Mouse (Mus musculus) forebrain, embryonic 12.5 days (tissue): ENCODE results near the gene Cir1. TPM values are rescaled to one million over a fixed set of nuclear protein-coding genes. Genes with fewer than 3 reads are reported as not detected.

Experiments
- ATAC-seq: fragments of 200-750 bp; cut with Nextera tagmentation; 2 replicates; pipeline ENCODE4 v1.8.0; 2017; ENCODE audit warnings: moderate TSS enrichment; ENCODE audit not compliant: low FRiP score
- H3K27ac ChIP-seq: fragments of 300-500 bp; sonication (generic); 2 replicates; pipeline ENCODE4 v1.5.1; 2016; ENCODE audit warnings: mild to moderate bottlenecking
- H3K27me3 ChIP-seq: fragments of 300-500 bp; sonication (generic); 2 replicates; pipeline ENCODE4 v1.6.1; 2016; ENCODE audit warnings: mild to moderate bottlenecking
- H3K36me3 ChIP-seq: fragments of 300-500 bp; sonication (generic); replicated peaks from 2 replicates; pipeline ENCODE4 v1.6.1; 2016; ENCODE audit warnings: mild to moderate bottlenecking
- H3K4me1 ChIP-seq: fragments of 300-500 bp; sonication (generic); 2 replicates; pipeline ENCODE4 v1.6.1; 2016
- H3K4me2 ChIP-seq: fragments of 300-500 bp; sonication (generic); 2 replicates; pipeline ENCODE4 v1.6.1; 2016; ENCODE audit warnings: mild to moderate bottlenecking, moderate library complexity
- H3K4me3 ChIP-seq: fragments of 300-500 bp; sonication (generic); replicated peaks from 2 replicates; pipeline ENCODE4 v1.5.1; 2016; ENCODE audit warnings: mild to moderate bottlenecking
- H3K9ac ChIP-seq: fragments of 300-500 bp; sonication (generic); 2 replicates; pipeline ENCODE4 v1.6.1; 2016; ENCODE audit warnings: mild to moderate bottlenecking
- H3K9me3 ChIP-seq: fragments of 300-500 bp; sonication (generic); 2 replicates; pipeline ENCODE4 v1.6.1; 2016
- WGBS: fragments of 180-500 bp; shearing (Covaris S2); methylation state at CpG from one replicate; pipeline ENCODE4 v1.1.7; 2016; 5-methylcytosine and 5-hydroxymethylcytosine counted together
- polyA plus RNA-seq: library from polyadenylated mRNA; unstranded; fragments of >200 nt; fragmentation: Nextera tagmentation; extraction: Ambion mirVana; gene quantifications from 2 replicates; pipeline ENCODE4 v1.2.1, GENCODE M21; 2016

Gene Cir1
- polyA plus RNA-seq, 1 experiment from 2014 or later = 24.0 TPM

DNA sequence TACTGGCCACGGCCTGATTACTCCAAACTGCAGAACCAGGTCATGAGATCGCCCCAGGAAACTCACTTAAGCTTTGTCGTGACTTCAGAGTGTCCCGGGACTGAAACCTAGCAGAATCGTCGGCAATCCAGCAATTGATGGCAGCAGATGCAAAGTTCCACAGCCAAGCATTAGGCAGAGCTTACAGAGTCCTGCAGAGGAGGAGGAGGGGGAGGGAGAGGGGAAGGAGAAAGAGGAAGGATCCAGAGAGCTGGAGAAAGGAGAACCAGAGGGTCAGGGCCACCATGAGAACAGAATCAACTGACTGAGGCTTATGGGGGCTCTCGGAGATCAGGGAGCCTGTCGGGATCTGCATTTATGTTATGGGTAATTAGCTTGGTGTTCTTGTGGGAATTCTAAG, 25.9 kb upstream of the Cir1 start:
- Histone ChIP-seq H3K36me3 (no peaks in the 10 kb centered on the region), H3K27me3 (no peaks in the 10 kb centered on the region), H3K9me3 (no peaks in the 10 kb centered on the region), H3K27ac (no peak overlapping the region), H3K4me2 (no peak overlapping the region), H3K9ac (no peak overlapping the region), H3K4me3 (no peak overlapping the region), H3K4me1 (no peaks in the 10 kb centered on the region)
- ATAC-seq = no peak
- 80% methylated on average over 8 of the region's 8 CpGs for WGBS

- WGBS = 92% methylated on average over 3 of the region's 3 CpGs
- H3K4me2 ChIP-seq = no peak overlapping the region
- no peaks in the 10 kb centered on the region for H3K9me3 ChIP-seq
- H3K27me3 ChIP-seq = no peaks in the 10 kb centered on the region
- H3K4me3 ChIP-seq = no peak overlapping the region
- H3K4me1 ChIP-seq = no peaks in the 10 kb centered on the region
- no peaks in the 10 kb centered on the region for H3K36me3 ChIP-seq
- H3K27ac ChIP-seq = no peak overlapping the region
- no peak overlapping the region for H3K9ac ChIP-seq
- no peak for ATAC-seq
Observed at GRCm38 (mm10) chr2:73335949-73336348, 23.4 kb upstream of the Cir1 start.

GRCm38 (mm10) chr2:73325871-73326270, 13.4 kb upstream of the Cir1 start:
- 89% methylated on average over 5 of the region's 5 CpGs for WGBS
- H3K9ac ChIP-seq = no peak overlapping the region

GRCm38 (mm10) chr2:73322991-73323390, 10.5 kb upstream of the Cir1 start:
- no peaks in the 10 kb centered on the region for H3K36me3 ChIP-seq
- ATAC-seq = no peak
- H3K9ac ChIP-seq = no peak overlapping the region
- H3K4me2 ChIP-seq = no peak overlapping the region
- 66% methylated on average over 12 of the region's 12 CpGs for WGBS
- no peaks in the 10 kb centered on the region for H3K9me3 ChIP-seq
- no peak overlapping the region for H3K4me3 ChIP-seq
- H3K27me3 ChIP-seq = no peaks in the 10 kb centered on the region
- H3K4me1 ChIP-seq = no peaks in the 10 kb centered on the region
- no peak overlapping the region for H3K27ac ChIP-seq

More at GRCm38 (mm10) chr2:73325871-73326270, 13.4 kb upstream of the Cir1 start:
- no peaks in the 10 kb centered on the region for H3K27me3 ChIP-seq
- no peak overlapping the region for H3K27ac ChIP-seq
- no peak for ATAC-seq
- no peaks in the 10 kb centered on the region for H3K36me3 ChIP-seq
- H3K4me3 ChIP-seq = no peak overlapping the region
- H3K9me3 ChIP-seq = no peaks in the 10 kb centered on the region
- H3K4me1 ChIP-seq = no peaks in the 10 kb centered on the region
- H3K4me2 ChIP-seq = no peak overlapping the region

DNA sequence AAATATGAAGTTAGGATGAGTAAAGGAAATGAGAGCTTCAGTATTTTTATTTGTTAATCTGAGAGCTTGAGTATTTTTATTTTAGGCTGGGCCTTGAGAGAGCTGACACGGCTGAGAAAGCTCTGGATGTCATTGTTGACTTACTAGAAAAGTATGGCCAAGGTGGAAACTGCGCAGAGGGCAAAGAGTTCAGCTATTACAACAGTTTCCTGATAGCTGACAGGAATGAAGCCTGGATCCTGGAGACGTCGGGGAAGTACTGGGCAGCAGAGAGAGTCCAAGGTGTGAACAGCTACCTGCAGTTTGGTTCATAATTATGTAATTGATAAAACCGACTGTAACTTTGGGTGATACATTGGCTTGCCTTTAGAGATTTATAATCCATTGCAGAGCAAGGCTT, 6.7 kb upstream of the Cir1 start:
- WGBS = 86% methylated on average over 5 of the region's 5 CpGs
- Histone ChIP-seq H3K27me3 (no peaks in the 10 kb centered on the region), H3K27ac (no peak overlapping the region), H3K4me3 (no peak overlapping the region), H3K36me3 (no peaks in the 10 kb centered on the region), H3K9me3 (no peaks in the 10 kb centered on the region), H3K4me1 (no peaks in the 10 kb centered on the region), H3K9ac (no peak overlapping the region), H3K4me2 (no peak overlapping the region)
- ATAC-seq = no peak

DNA sequence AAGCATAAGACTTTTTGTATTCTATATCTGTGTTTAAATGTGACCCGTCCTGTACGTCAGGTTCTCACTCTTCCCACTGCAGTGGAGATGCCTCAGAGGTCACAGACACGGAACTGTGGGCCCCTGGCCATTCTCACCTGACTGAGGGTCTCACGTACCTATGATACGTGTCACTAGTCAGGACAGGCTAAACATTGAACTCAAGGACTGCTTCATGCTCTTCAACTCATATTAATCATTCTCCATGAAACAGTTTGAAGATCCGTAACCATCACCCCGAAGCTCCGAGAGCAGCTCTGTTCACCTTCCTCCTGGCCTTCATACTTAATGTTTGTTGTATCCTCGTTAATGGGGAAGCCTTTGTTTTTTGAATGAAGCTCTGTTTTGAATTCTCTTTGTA, 4.9 kb upstream of the Cir1 start:
- Histone ChIP-seq H3K27me3 (no peaks in the 10 kb centered on the region), H3K27ac (no peak overlapping the region), H3K4me3 (no peak overlapping the region), H3K9ac (no peak overlapping the region), H3K36me3 (no peaks in the 10 kb centered on the region), H3K9me3 (no peaks in the 10 kb centered on the region), H3K4me2 (no peak overlapping the region), H3K4me1 (peaks cover 4% of the 10 kb centered on the region)
- 90% methylated on average over 9 of the region's 9 CpGs for WGBS
- no peak for ATAC-seq

DNA sequence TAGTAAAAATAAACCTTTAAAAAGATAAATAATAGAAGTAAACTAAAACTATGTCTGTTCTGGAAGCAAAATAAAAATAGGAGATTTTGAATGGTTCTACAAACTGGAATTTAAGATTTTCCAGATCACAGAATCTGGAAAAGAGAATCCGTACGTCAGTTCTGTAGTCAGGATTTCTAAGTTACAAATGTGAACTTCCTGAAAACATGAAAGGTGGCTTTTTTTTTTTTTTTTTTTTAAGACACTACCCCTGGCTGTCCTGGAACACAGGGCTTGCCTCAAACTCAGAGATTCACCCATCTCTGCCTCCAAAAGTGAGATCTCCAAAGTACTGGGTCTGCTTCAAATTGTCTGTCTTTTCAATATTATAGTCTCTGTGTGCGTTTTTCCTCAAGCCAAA, 1.8 kb upstream of the Cir1 start:
- 98% methylated on average over 3 of the region's 3 CpGs for WGBS
- no peaks in the 10 kb centered on the region for H3K27me3 ChIP-seq
- no peak overlapping the region for H3K4me3 ChIP-seq
- H3K9me3 ChIP-seq = no peaks in the 10 kb centered on the region
- ATAC-seq = no peak
- peaks cover 15% of the 10 kb centered on the region for H3K4me1 ChIP-seq
- H3K4me2 ChIP-seq = no peak overlapping the region
- H3K9ac ChIP-seq = no peak overlapping the region
- H3K27ac ChIP-seq = no peak overlapping the region
- peaks cover 5% of the 10 kb centered on the region; the same call in 1 of the 2 replicates for H3K36me3 ChIP-seq

DNA sequence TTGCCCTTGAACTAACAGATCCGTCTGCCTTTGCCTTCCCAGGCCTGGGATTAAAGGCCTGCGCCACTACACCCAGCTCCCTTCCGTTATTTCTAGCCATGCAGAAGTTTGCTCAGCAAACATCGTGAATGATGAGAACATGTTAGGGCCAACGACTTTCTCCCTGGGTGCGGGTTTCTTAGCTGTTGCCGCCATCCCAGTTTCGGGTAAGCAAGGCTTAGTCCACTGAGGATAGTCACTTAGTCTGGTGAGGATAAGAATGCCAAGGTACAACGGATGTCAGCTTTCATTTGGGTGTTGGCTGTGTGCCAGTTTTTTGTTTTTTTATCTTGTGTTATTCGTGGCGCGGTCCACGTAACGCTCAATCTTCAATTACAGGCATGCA, 608 bp upstream of the Cir1 start:
- Histone ChIP-seq H3K27ac (peak overlapping the region; percentile 78), H3K4me1 (peaks cover 15% of the 10 kb centered on the region), H3K36me3 (peaks cover 15% of the 10 kb centered on the region; the same call in 1 of the 2 replicates), H3K27me3 (no peaks in the 10 kb centered on the region), H3K4me2 (peak overlapping the region; percentile 52), H3K9me3 (no peaks in the 10 kb centered on the region), H3K4me3 (peak overlapping the region; percentile 70), H3K9ac (peak overlapping the region; percentile 61; the same call in 1 of the 2 replicates)
- 47% methylated on average over 14 of the region's 14 CpGs for WGBS
- ATAC-seq = peak; percentile 24; the same call in 1 of the 2 replicates

DNA sequence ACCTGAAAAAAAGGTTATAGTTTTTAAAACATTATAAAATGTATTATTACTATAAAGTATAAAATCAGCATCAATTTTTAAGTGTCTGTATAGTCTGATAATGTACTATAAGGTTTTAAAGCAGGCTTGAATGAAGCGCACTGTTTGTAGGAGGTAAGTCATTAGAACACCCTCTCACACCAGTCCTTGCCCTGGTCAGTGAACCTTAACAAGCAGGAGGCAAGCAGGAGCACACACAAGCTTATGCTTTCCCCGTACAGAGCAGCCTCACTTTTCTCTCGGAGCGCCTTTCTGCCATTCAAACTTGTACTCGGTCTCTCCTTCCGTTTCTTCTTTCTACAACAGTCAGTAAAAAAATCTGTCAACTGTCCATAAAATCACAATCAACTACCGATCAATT, 6.5 kb downstream of the Cir1 start:
- no peak overlapping the region for H3K27ac ChIP-seq
- no peak overlapping the region for H3K9ac ChIP-seq
- no peak for ATAC-seq
- H3K9me3 ChIP-seq = no peaks in the 10 kb centered on the region
- H3K4me2 ChIP-seq = no peak overlapping the region
- 90% methylated on average over 7 of the region's 7 CpGs for WGBS
- H3K4me3 ChIP-seq = no peak overlapping the region
- peaks cover 46% of the 10 kb centered on the region for H3K36me3 ChIP-seq
- H3K4me1 ChIP-seq = peaks cover 2% of the 10 kb centered on the region; the same call in 1 of the 2 replicates
- H3K27me3 ChIP-seq = no peaks in the 10 kb centered on the region

GRCm38 (mm10) chr2:73304506-73304905, 8.0 kb downstream of the Cir1 start:
- Histone ChIP-seq H3K4me1 (no peaks in the 10 kb centered on the region), H3K4me2 (no peak overlapping the region), H3K9ac (no peak overlapping the region), H3K36me3 (peaks cover 41% of the 10 kb centered on the region), H3K4me3 (no peak overlapping the region), H3K9me3 (no peaks in the 10 kb centered on the region), H3K27ac (no peak overlapping the region), H3K27me3 (no peaks in the 10 kb centered on the region)
- WGBS = 93% methylated on average over 5 of the region's 5 CpGs
- no peak for ATAC-seq

DNA sequence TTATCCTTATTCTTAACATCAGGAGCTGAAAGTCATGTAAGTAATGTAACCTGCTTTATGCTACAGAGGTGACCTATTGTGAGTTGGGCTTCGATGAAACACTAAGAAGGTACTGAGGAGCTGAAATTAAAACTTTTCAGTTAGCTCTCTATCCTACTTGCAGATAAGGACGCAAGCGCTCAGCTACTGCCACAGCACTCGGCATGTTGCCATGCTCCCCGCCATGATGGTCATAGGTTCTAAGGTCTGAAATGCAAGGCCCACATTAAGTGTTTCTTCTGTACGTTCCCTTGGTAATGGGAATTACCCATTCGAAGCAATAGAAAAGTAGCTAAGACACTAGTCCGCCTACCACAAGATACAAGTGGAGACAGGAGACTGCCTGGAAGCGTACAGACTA, 9.8 kb downstream of the Cir1 start:
- H3K27ac ChIP-seq = no peak overlapping the region
- no peak overlapping the region for H3K4me3 ChIP-seq
- no peaks in the 10 kb centered on the region for H3K27me3 ChIP-seq
- no peak overlapping the region for H3K9ac ChIP-seq
- no peak for ATAC-seq
- H3K4me1 ChIP-seq = no peaks in the 10 kb centered on the region
- H3K9me3 ChIP-seq = no peaks in the 10 kb centered on the region
- H3K4me2 ChIP-seq = no peak overlapping the region
- H3K36me3 ChIP-seq = peaks cover 30% of the 10 kb centered on the region
- 94% methylated on average over 9 of the region's 9 CpGs for WGBS

DNA sequence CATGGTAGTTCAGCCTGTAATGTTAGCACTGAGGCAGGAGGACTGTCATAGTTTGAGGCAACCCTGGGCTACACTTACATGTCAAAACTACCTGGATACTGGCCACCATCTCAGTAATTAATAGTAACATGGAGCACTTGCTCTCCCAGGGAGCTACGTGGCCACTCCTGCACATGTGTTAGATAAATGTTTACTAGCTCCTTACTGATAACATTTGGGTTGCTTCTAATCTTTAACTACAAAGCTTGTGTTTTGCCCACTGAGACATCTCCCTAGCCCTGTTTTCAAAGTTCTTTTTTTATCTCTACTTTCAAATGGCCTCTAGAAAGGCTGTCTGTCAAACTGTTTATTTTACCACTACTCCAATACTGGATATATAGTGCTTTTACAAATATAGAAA, 10.5 kb downstream of the Cir1 start:
- Histone ChIP-seq H3K4me3 (no peak overlapping the region), H3K9ac (no peak overlapping the region), H3K27me3 (no peaks in the 10 kb centered on the region), H3K9me3 (no peaks in the 10 kb centered on the region), H3K36me3 (peaks cover 23% of the 10 kb centered on the region), H3K4me1 (no peaks in the 10 kb centered on the region), H3K4me2 (no peak overlapping the region), H3K27ac (no peak overlapping the region)
- no peak for ATAC-seq
- 88% methylated on average over 1 of the region's 1 CpGs for WGBS

GRCm38 (mm10) chr2:73298841-73299240, 13.7 kb downstream of the Cir1 start:
- Histone ChIP-seq H3K27me3 (no peaks in the 10 kb centered on the region), H3K4me3 (no peak overlapping the region), H3K36me3 (peaks cover 7% of the 10 kb centered on the region), H3K4me2 (no peak overlapping the region), H3K27ac (no peak overlapping the region), H3K4me1 (no peaks in the 10 kb centered on the region), H3K9me3 (no peaks in the 10 kb centered on the region), H3K9ac (no peak overlapping the region)
- WGBS = 50% methylated on average over 3 of the region's 3 CpGs
- no peak for ATAC-seq
